Mouse (Mus musculus) cortical plate, adult 2 months (tissue): ENCODE results near the gene Atp6v1c2.

Experiments
- CTCF ChIP-seq: fragments of 200-500 bp; IDR thresholded peaks from 2 replicates; pipeline ENCODE4 v1.5.1; 2011; ENCODE audit warnings: mild to moderate bottlenecking, control low read depth, low read length; ENCODE audit not compliant: insufficient read depth; ENCODE audit errors: extremely low read depth
- POLR2A ChIP-seq: fragments of 200-500 bp; IDR thresholded peaks from 2 replicates; pipeline ENCODE4 v1.6.1; 2011; ENCODE audit warnings: mild to moderate bottlenecking, low read length, control low read depth; ENCODE audit not compliant: insufficient read depth; ENCODE audit errors: extremely low read depth

- no peak for TF ChIP-seq CTCF
- TF ChIP-seq POLR2A, result peak; percentile 92
Measured at GRCm38 (mm10) chr12:17348048-17349036, 19.2 kb upstream of the Atp6v1c2 start, which contains the start of gene Nol10.
